Mouse (Mus musculus) gastrocnemius, adult 8-10 months (tissue): ENCODE results near the gene Klk9. TPM values are rescaled to one million over a fixed set of nuclear protein-coding genes. Genes with fewer than 3 reads are reported as not detected.

Experiments used
- DNase-seq, 2 experiments: peaks; one replicate each; pipeline ENCODE4 v3.0.0; 2022; ENCODE audit warnings: low spot score in 2 of 2
- total RNA-seq, 4 experiments: library from RNA; stranded (reverse); gene quantifications; 2 replicates each; pipeline ENCODE4 v1.2.4; 2022

The Klk9 gene
- total RNA-seq, 4 experiments from 2014 or later: not detected

GRCm38 (mm10) chr7:43789295-43789694 is 2.4 kb upstream of the Klk9 start:
- no peak for DNase-seq

GRCm38 (mm10) chr7:43796355-43796754 is 4.7 kb downstream of the Klk9 start:
- DNase-seq: no peak

GRCm38 (mm10) chr7:43797333-43797769 is 5.7 kb downstream of the Klk9 start, which contains the start of gene Klk8:
TSS of gene Klk8 (plus strand) at chr7:43797577.
- DNase-seq: no peak

GRCm38 (mm10) chr7:43797844-43798462 is 6.3 kb downstream of the Klk9 start:
- DNase-seq: no peak

GRCm38 (mm10) chr7:43799876-43800275 is 8.2 kb downstream of the Klk9 start:
- no peak for DNase-seq

GRCm38 (mm10) chr7:43810994-43811393 is 19.3 kb downstream of the Klk9 start, which contains the start of gene Klk7:
TSS of gene Klk7 (plus strand) at chr7:43811294.
- no peak for DNase-seq

- DNase-seq: no peak
These were observed 23.5 kb downstream of the Klk9 start for GRCm38 (mm10) chr7:43815211-43815610.

- no peak for DNase-seq
These were observed 25.1 kb downstream of the Klk9 start for GRCm38 (mm10) chr7:43816746-43817145.

- DNase-seq: no peak
These were observed 29.9 kb downstream of the Klk9 start for GRCm38 (mm10) chr7:43821581-43821980.

GRCm38 (mm10) chr7:43824199-43824598 is 32.5 kb downstream of the Klk9 start, which contains the start of gene Klk6:
TSS of gene Klk6 (plus strand) at chr7:43824499.
- DNase-seq: no peak

- no peak for DNase-seq
These were observed 34.4 kb downstream of the Klk9 start for GRCm38 (mm10) chr7:43826056-43826455.

- DNase-seq: no peak
These were observed 36.0 kb downstream of the Klk9 start for GRCm38 (mm10) chr7:43827706-43828105.

GRCm38 (mm10) chr7:43829006-43829405 is 37.3 kb downstream of the Klk9 start:
- DNase-seq: no peak

GRCm38 (mm10) chr7:43841701-43842100 is 50.0 kb downstream of the Klk9 start, which contains the start of gene Klk5:
TSS of gene Klk5 (plus strand) at chr7:43841971.
- DNase-seq: no peak

- no peak for DNase-seq
These were observed 52.1 kb downstream of the Klk9 start for GRCm38 (mm10) chr7:43843801-43844200.

Other genes starting within 250 kb of the Klk9 start
- under 1 TPM; 0.10 to 0.75 (median 0.52) TPM for gene Cd33, start 247.5 kb upstream of the Klk9 start, total RNA-seq
- under 1 TPM; 0.16 to 0.43 (median 0.33) TPM for gene Zfp658, start 229.6 kb upstream of the Klk9 start, total RNA-seq
- 1 to 10 TPM; 3.6 to 3.9 (median 3.8) TPM for gene Zfp719, start 212.3 kb upstream of the Klk9 start, total RNA-seq
- not detected for gene Zfp819, start 184.7 kb upstream of the Klk9 start, total RNA-seq
- not detected for gene Ceacam18, start 157.2 kb upstream of the Klk9 start, total RNA-seq
- under 1 TPM; 0.12 to 0.25 (median 0.16) TPM for gene Siglece, start 131.7 kb upstream of the Klk9 start, total RNA-seq
- gene Ctu1, start 119.9 kb upstream of the Klk9 start, total RNA-seq: 1 to 10 TPM; 2.1 to 3.2 (median 2.6) TPM
- under 1 TPM in 1 of 4 experiments, not detected in 3; 0.19 TPM for gene Klk14, start 101.5 kb upstream of the Klk9 start, total RNA-seq
- gene Klk13, start 79.3 kb upstream of the Klk9 start, total RNA-seq: not detected
- gene Klk12, start 23.0 kb upstream of the Klk9 start, total RNA-seq: not detected
- gene Klk11, start 17.3 kb upstream of the Klk9 start, total RNA-seq: under 1 TPM in 1 of 4 experiments, not detected in 3; 0.40 TPM
- under 1 TPM; 0.27 to 0.53 (median 0.31) TPM for gene Klk10, start 10.9 kb upstream of the Klk9 start, total RNA-seq
- gene Klk8, start 5.7 kb downstream of the Klk9 start, total RNA-seq: 1 to 10 TPM in 2 of 4 experiments, under 1 TPM in 2; 0.63 to 1.7 (median 0.95) TPM
- gene Klk7, start 19.4 kb downstream of the Klk9 start, total RNA-seq: not detected
- not detected for gene Klk6, start 32.6 kb downstream of the Klk9 start, total RNA-seq
- not detected for gene Klk5, start 50.1 kb downstream of the Klk9 start, total RNA-seq
- not detected for gene Klk4, start 89.3 kb downstream of the Klk9 start, total RNA-seq
- gene Klk15, start 141.8 kb downstream of the Klk9 start, total RNA-seq: not detected
- gene Klk1b8, start 158.8 kb downstream of the Klk9 start, total RNA-seq: not detected
- gene Klk1b1, start 174.9 kb downstream of the Klk9 start, total RNA-seq: not detected
- not detected for gene Klk1b9, start 184.2 kb downstream of the Klk9 start, total RNA-seq
- not detected for gene Klk1b11, start 204.0 kb downstream of the Klk9 start, total RNA-seq
- 1 to 10 TPM in 1 of 4 experiments, not detected in 3; 1.3 TPM for gene Klk1b26, start 220.3 kb downstream of the Klk9 start, total RNA-seq